Mouse (Mus musculus): ENCODE measurements around the gene Peak1. TPM values are rescaled to one million over a fixed set of nuclear protein-coding genes. Genes with fewer than 3 reads are reported as not detected.
A peak's percentile ranks its signal among the peaks of the same experiment; 100 is the strongest.

Peak1 gene
- polyA plus RNA-seq, 1 experiment, result 83.7 TPM

DNA sequence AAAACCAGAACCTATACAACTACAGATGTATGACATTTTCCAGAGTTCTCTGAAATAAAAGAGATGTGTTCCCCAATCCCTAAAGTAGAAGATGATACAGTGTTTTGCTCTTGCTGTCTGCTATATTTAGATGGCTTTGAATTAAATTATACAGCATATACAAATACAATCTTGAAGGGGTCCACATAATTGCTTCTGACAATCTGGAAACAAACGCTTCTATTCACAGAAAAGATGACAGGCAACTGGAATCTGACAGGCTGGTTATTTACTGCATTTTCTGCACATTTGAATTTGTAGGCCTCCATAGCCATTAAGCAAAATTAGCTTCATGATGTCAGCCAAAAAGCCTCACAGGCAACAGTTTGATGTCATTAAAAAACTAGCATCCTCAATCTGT lies 35.1 kb downstream of the Peak1 start:
- peak overlapping the region; percentile 40; the same call in 1 of the 2 replicates for H3K27ac ChIP-seq (ENCODE audit: insufficient read depth, low read length)
- H3K4me3 ChIP-seq (ENCODE audit: insufficient read depth, low read length), result no peak overlapping the region
- peaks cover 2% of the 10 kb centered on the region; the same call in 1 of the 2 replicates for H3K4me1 ChIP-seq (ENCODE audit: control insufficient read depth, insufficient read depth, low read length)
- TF ChIP-seq POLR2A (IDR thresholded peaks at IDR 0.05; ENCODE audit: low read depth, low read length) (no peak), CTCF (IDR thresholded peaks at IDR 0.05; ENCODE audit: borderline replicate concordance, insufficient read depth, low read length) (no peak)

DNA sequence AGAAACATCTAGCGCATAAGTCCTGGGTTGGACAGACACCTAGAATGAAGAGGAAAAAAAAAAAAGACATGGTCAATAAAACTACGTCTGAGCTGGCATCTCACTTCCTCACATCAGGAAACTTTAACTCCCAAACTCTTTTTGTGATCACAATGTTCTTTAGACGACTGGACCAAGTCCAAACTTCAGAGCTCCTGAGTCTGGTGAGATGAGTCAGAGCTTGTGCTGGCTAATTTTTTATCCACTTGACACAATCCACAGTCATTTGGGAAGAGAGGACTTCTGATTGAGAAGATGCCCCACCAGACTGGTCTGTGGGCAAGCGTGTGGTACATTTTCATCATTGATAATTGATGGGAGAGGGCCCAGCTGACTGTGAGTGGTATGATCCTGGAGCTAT lies 43.5 kb downstream of the Peak1 start:
- H3K4me1 ChIP-seq (ENCODE audit: control insufficient read depth, insufficient read depth, low read length), result peaks cover 17% of the 10 kb centered on the region

DNA sequence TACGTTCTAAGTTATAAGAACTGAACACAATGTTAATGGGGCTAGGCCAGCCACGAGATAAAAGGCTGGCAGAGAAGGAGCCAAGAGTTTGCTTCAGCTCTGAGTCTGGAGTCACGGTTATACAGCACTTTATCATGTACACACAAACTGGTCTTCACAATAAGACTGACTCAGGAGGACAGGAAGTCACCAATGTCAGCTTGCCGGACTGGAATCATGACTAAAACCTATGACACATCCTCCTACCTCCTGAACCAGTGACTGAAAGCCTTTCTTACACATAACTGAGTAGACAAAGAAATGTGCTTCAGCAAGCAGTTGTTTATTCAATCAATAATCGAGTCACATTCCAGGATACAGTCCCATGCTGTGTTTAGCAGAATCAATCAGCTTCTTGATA lies 47.2 kb downstream of the Peak1 start:
- Histone ChIP-seq H3K4me3 (ENCODE audit: insufficient read depth, low read length) (no peak overlapping the region), H3K4me1 (ENCODE audit: control insufficient read depth, insufficient read depth, low read length) (peaks cover 20% of the 10 kb centered on the region), H3K27ac (ENCODE audit: insufficient read depth, low read length) (peak overlapping the region; percentile 78)
- TF ChIP-seq CTCF (IDR thresholded peaks at IDR 0.05; ENCODE audit: borderline replicate concordance, insufficient read depth, low read length) (no peak), POLR2A (IDR thresholded peaks at IDR 0.05; ENCODE audit: low read depth, low read length) (no peak)

More for the DNA sequence above, 43.5 kb downstream of the Peak1 start:
- Histone ChIP-seq H3K4me3 (ENCODE audit: insufficient read depth, low read length) (no peak overlapping the region), H3K27ac (ENCODE audit: insufficient read depth, low read length) (peak overlapping the region; percentile 17; the same call in 1 of the 2 replicates)
- no peak for TF ChIP-seq CTCF (IDR thresholded peaks at IDR 0.05; ENCODE audit: borderline replicate concordance, insufficient read depth, low read length)
- TF ChIP-seq POLR2A (IDR thresholded peaks at IDR 0.05; ENCODE audit: low read depth, low read length), result no peak

DNA sequence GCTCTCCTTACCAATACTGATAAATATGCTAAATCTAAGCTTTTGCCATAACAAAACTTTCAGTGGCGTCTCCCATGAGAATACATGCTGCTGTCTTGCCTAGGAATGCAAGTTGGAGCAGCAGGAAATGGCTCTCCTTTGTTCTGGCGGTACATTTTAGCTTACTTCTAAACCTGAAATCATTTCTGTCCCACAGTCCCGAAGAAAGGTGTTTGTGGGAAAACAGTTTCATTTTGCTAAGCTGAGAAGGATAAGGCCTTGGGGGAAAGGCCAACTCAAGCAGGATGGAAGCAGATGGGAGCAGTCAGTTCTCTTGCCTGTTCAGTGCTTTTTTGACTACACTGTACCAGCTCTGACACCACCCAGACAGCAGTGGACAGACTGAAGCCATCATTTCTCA lies 49.1 kb downstream of the Peak1 start:
- Histone ChIP-seq H3K4me3 (ENCODE audit: insufficient read depth, low read length) (no peak overlapping the region), H3K4me1 (ENCODE audit: control insufficient read depth, insufficient read depth, low read length) (peaks cover 13% of the 10 kb centered on the region), H3K27ac (ENCODE audit: insufficient read depth, low read length) (no peak overlapping the region)
- TF ChIP-seq CTCF (IDR thresholded peaks at IDR 0.05; ENCODE audit: borderline replicate concordance, insufficient read depth, low read length), result no peak
- no peak for TF ChIP-seq POLR2A (IDR thresholded peaks at IDR 0.05; ENCODE audit: low read depth, low read length)

DNA sequence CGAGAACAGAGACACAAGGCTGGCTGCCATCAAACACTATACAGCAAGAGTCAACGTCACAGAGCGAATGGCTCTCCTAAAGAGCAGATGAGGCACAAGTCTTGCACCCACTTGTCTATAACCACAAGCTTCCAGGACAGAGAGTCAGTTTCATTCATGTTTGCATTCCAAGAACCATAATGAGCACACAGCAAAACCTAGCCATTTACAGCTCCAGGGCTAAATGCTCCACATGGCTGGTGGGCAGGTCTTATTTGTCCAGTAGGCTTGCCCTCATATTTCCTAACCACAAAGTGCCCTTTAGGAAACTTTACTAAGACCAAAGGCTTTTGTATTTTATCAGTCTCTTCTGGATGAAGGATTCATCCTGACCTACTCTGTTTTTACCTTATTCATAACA lies 54.6 kb downstream of the Peak1 start:
- Histone ChIP-seq H3K4me3 (ENCODE audit: insufficient read depth, low read length) (no peak overlapping the region), H3K27ac (ENCODE audit: insufficient read depth, low read length) (no peak overlapping the region), H3K4me1 (ENCODE audit: control insufficient read depth, insufficient read depth, low read length) (peaks cover 9% of the 10 kb centered on the region)
- TF ChIP-seq POLR2A (IDR thresholded peaks at IDR 0.05; ENCODE audit: low read depth, low read length) (no peak), CTCF (IDR thresholded peaks at IDR 0.05; ENCODE audit: borderline replicate concordance, insufficient read depth, low read length) (no peak)

DNA sequence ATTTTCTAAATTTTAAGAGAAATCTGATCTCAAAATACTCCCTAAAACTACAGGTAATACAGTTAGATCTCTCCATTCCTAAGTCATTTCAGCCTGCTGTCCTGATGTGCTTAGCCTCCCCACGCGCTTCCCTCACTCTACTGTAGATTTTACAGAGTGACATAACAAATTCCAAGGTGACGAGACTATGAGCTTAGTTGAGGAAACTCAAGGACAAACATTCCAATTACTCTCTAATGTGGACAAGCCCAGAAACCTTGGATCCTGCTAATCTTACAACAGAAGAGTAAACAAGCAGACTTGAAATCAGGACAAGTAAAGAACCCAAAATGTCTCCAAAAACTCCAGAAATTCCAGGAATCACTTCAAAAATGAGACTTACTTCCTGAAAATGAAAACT lies 58.6 kb downstream of the Peak1 start:
- Histone ChIP-seq H3K4me3 (ENCODE audit: insufficient read depth, low read length) (no peak overlapping the region), H3K4me1 (ENCODE audit: control insufficient read depth, insufficient read depth, low read length) (peaks cover 7% of the 10 kb centered on the region), H3K27ac (ENCODE audit: insufficient read depth, low read length) (no peak overlapping the region)
- no peak for TF ChIP-seq CTCF (IDR thresholded peaks at IDR 0.05; ENCODE audit: borderline replicate concordance, insufficient read depth, low read length)
- no peak for TF ChIP-seq POLR2A (IDR thresholded peaks at IDR 0.05; ENCODE audit: low read depth, low read length)

DNA sequence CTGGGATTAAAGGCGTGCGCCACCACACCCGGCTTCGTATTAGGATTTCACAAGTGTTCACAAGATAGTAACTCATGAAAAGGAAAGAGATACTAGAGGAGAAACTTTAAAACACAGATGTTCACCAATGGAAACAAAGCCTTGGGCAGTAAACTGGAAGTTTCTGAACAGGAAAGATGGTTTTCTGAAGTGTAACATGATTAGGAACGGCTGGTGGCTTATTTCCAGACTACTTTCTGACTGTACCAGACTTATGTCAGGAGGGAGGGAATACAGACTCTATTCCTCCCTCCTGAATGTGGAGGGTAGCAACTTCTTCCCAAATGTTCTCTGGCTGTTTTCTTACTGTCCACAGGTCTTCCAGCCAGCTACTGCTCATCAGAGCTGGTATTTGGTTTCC lies 62.7 kb downstream of the Peak1 start:
- Histone ChIP-seq H3K4me3 (ENCODE audit: insufficient read depth, low read length) (no peak overlapping the region), H3K4me1 (ENCODE audit: control insufficient read depth, insufficient read depth, low read length) (peaks cover 4% of the 10 kb centered on the region), H3K27ac (ENCODE audit: insufficient read depth, low read length) (no peak overlapping the region)
- TF ChIP-seq POLR2A (IDR thresholded peaks at IDR 0.05; ENCODE audit: low read depth, low read length) (no peak), CTCF (IDR thresholded peaks at IDR 0.05; ENCODE audit: borderline replicate concordance, insufficient read depth, low read length) (no peak)

DNA sequence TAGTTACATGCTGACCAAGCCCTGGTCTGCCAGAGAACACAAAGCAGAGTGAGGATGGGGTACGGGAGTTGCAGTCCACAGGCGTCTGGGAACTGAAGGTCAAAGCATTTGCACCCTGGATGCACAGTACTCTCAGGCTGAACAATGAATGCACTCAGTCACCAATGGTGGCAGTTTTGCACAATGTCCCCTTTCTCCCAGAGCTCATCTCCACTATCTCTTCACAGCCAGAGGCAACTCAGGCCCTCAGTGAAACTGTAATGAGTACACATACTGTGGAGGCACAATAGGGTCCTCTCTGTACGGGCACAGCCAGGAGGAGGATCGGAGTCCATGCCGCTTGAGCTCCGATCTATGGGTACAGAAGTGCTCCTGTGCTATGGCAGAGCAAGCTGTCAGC lies 71.5 kb downstream of the Peak1 start:
- Histone ChIP-seq H3K4me1 (ENCODE audit: control insufficient read depth, insufficient read depth, low read length) (no peaks in the 10 kb centered on the region; the same call in 1 of the 2 replicates), H3K27ac (ENCODE audit: insufficient read depth, low read length) (no peak overlapping the region), H3K4me3 (ENCODE audit: insufficient read depth, low read length) (no peak overlapping the region)
- TF ChIP-seq POLR2A (IDR thresholded peaks at IDR 0.05; ENCODE audit: low read depth, low read length) (no peak), CTCF (IDR thresholded peaks at IDR 0.05; ENCODE audit: borderline replicate concordance, insufficient read depth, low read length) (no peak)

DNA sequence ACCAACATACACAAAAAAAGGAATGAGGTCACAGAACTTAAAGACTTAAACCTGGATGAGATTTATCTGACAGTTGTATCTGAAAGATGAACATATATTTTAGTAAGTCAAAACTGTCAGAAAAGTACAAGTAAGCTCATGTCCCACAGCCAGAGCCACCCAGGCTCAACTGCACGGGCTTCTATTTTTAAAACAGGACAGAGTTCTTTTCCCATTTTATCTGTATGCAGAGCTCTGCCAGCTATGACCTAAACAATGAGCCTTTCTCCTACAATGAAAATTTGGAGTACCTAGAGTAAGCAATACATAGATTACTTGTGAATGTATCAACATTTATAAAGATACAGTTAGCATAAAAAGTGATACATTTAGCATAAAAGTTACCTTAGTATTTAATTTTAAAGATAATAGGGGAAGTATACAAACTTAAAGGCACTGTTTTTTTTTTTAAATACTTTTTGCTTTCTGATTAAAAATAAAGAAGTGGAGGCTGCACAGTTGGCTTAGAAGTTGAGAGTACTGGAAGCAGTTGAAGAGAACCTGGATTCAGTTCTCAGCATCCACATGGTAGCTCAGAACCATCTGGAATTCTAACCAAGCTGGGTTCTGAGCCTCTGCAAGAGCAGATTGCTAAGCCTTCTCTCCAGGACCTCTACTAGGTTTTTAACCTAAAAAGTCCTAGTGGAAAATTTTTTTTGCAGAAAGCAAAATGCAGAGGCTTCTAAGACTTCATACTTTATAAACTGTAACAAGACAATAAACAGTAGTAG lies 78.3 kb downstream of the Peak1 start:
- no peak overlapping the region for H3K4me3 ChIP-seq (ENCODE audit: insufficient read depth, low read length)
- H3K27ac ChIP-seq (ENCODE audit: insufficient read depth, low read length), result peak overlapping the region; percentile 43; the same call in 1 of the 2 replicates
- no peak for TF ChIP-seq POLR2A (IDR thresholded peaks at IDR 0.05; ENCODE audit: low read depth, low read length)
- no peak for TF ChIP-seq CTCF (IDR thresholded peaks at IDR 0.05; ENCODE audit: borderline replicate concordance, insufficient read depth, low read length)
- H3K4me1 ChIP-seq (ENCODE audit: control insufficient read depth, insufficient read depth, low read length), result no peaks in the 10 kb centered on the region; the same call in 1 of the 2 replicates

DNA sequence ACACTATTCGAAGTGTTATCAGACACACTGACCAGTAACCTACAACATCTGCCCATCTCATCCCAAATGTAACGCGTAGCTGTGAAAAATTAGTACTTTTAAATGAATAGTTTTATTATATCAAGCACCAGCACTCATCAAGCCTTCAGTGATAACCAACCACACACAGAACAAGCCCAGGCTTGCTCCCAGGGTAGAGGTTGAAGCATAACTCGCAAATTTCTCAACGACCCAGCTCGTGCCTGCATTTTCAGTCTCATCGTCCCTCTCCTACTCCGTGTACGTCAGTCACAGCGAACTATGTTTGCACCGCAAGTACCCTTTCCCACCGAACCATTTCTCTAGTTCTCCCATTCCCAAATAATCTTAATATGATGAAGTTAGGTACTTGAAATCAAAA lies 83.5 kb downstream of the Peak1 start:
- H3K4me3 ChIP-seq (ENCODE audit: insufficient read depth, low read length), result no peak overlapping the region
- no peak overlapping the region for H3K27ac ChIP-seq (ENCODE audit: insufficient read depth, low read length)
- peaks cover 5% of the 10 kb centered on the region for H3K4me1 ChIP-seq (ENCODE audit: control insufficient read depth, insufficient read depth, low read length)
- TF ChIP-seq CTCF (IDR thresholded peaks at IDR 0.05; ENCODE audit: borderline replicate concordance, insufficient read depth, low read length) (no peak), POLR2A (IDR thresholded peaks at IDR 0.05; ENCODE audit: low read depth, low read length) (no peak)

Measured in embryonic fibroblast, embryonic 13.5 days (primary cell).